Mouse (Mus musculus) hematopoietic stem cell, adult 5-6 weeks (primary cell): ENCODE results near the gene Snx5. TPM values are rescaled to one million over a fixed set of nuclear protein-coding genes. Genes with fewer than 3 reads are reported as not detected.

Source experiments
- ATAC-seq, 2 experiments: fragments of 125-278 bp in 1 of 2; replicated peaks in 1 of 2; 2 replicates each; pipeline ENCODE4 v1.8.0; 2016 to 2017; ENCODE audit warnings: inconsistent platforms in 2 of 2, mild to moderate bottlenecking in 2 of 2, moderate number of reproducible peaks in 2 of 2, low read depth in 1 of 2, moderate TSS enrichment in 1 of 2; ENCODE audit not compliant: low FRiP score in 2 of 2, poor library complexity in 2 of 2, severe bottlenecking in 2 of 2, insufficient read depth in 1 of 2, low TSS enrichment in 1 of 2
- total RNA-seq: library from RNA; stranded (forward); fragments of 172-1452, 232-1000 nt; gene quantifications from 2 replicates; pipeline ENCODE4 v1.2.3, GENCODE M21; 2017

Snx5 gene
- total RNA-seq, 1 experiment from 2014 or later: 321 TPM

- ATAC-seq: no peak
Observed at GRCm38 (mm10) chr2:144203001-144203400, 67.7 kb downstream of the Snx5 start.

- ATAC-seq: no peak
Observed at GRCm38 (mm10) chr2:144202567-144202966, 68.1 kb downstream of the Snx5 start.

GRCm38 (mm10) chr2:144202151-144202550, 68.6 kb downstream of the Snx5 start:
- no peak for ATAC-seq

Other genes with a start within 250 kb of the Snx5 start
- gene Banf2, start 237.8 kb downstream of the Snx5 start, total RNA-seq: not detected in 2 replicates
- gene Mgme1, start 243 bp downstream of the Snx5 start, total RNA-seq: 31.5 and 32.1 TPM in 2 replicates
- not detected in 2 replicates for gene Ovol2, start 61.2 kb upstream of the Snx5 start, total RNA-seq
- 32.8 and 40.3 TPM in 2 replicates for gene Kat14, start 98.1 kb upstream of the Snx5 start, total RNA-seq
- gene Pet117, start 98.1 kb upstream of the Snx5 start, total RNA-seq: not detected in 2 replicates